Mouse (Mus musculus) E14TG2a.4 (cell line): Measurements from ENCODE around the gene Tmem82.

ENCODE experiments used
- CTCF ChIP-seq: conservative IDR thresholded peaks from 2 replicates; pipeline ENCODE4 v1.5.1; 2014; ENCODE audit warnings: low read length
- NANOG ChIP-seq: IDR thresholded peaks from 2 replicates; pipeline ENCODE4 v1.6.1; 2014; ENCODE audit warnings: borderline replicate concordance, low read length, mixed read lengths
- POU5F1 ChIP-seq: IDR thresholded peaks from 2 replicates; pipeline ENCODE4 v1.6.1; 2014; ENCODE audit warnings: low read length, borderline replicate concordance

GRCm38 (mm10) chr4:141654509-141654908 is 36.1 kb upstream of the Tmem82 start:
- no peak for TF ChIP-seq CTCF
- no peak for TF ChIP-seq POU5F1
- TF ChIP-seq NANOG: no peak
